Mouse (Mus musculus): ENCODE data around the gene Men1.

- no peak for TF ChIP-seq CTCF (IDR thresholded peaks at IDR 0.05; ENCODE audit: low read depth, low read length)
- TF ChIP-seq POLR2A (IDR thresholded peaks at IDR 0.05; ENCODE audit: borderline replicate concordance, low read depth, low read length), result no peak
Observed at GRCm38 (mm10) chr19:6343066-6343925, 8.5 kb downstream of the Men1 start.
